Mouse (Mus musculus) liver, adult 2 months (tissue): ENCODE measurements around the gene Gstt1.

Experiments
- CTCF ChIP-seq: fragments of 200-500 bp; IDR thresholded peaks from 2 replicates; pipeline ENCODE4 v1.5.1; 2011; ENCODE audit warnings: low read depth, low read length, control low read depth
- POLR2A ChIP-seq: fragments of 200-500 bp; IDR thresholded peaks from 2 replicates; pipeline ENCODE4 v1.6.1; 2011; ENCODE audit warnings: low read length, control low read depth; ENCODE audit not compliant: insufficient read depth; ENCODE audit errors: extremely low read depth

GRCm38 (mm10) chr10:75764519-75765473 lies 33.6 kb downstream of the Gstt1 start:
- peak; percentile 61 for TF ChIP-seq CTCF
- TF ChIP-seq POLR2A: no peak
